Mouse (Mus musculus) urinary bladder, adult 2 months (tissue): ENCODE measurements at regions not wholly inside any gene's neighbourhood (a gene's known extent, or its start where the extent isn't known, plus 50 kb on each side); places are given as distances from the start of the nearest gene placed in this dataset.
"Not testable (repeated sequence)": the region's sequence is repeated elsewhere in the genome, so short reads cannot be mapped to it uniquely, and the experiment has no call there.

Source experiments
- DNase-seq: peaks from one replicate; pipeline ENCODE4 v3.0.0; 2022; ENCODE audit warnings: low spot score

- not testable (repeated sequence) for DNase-seq
These were observed 199.4 kb upstream of the Cdk6 start for GRCm38 (mm10) chr5:3141841-3142240.

GRCm38 (mm10) chr5:3146544-3147295, 194.6 kb upstream of the Cdk6 start:
- not testable (repeated sequence) for DNase-seq

DNA sequence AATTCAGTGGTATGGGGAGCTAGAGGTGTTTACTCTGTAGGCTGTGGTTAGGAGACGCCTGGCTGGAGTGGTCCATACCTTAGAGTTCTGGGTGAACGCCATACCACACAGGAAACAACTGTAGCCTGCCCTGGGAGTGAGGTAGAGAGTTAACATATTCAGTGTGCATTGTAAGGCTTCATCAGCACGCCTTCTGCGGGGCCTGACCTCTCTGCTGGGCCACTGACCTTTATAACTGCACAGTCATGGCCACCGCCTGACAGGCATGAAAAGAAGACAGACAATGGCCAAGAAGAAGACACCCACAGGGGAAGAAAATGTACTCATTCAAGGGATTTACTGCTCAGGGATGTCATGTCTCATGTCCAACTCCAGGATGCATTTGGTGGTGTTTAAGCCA, 191.4 kb upstream of the Cdk6 start:
- DNase-seq, result not testable (repeated sequence)

DNA sequence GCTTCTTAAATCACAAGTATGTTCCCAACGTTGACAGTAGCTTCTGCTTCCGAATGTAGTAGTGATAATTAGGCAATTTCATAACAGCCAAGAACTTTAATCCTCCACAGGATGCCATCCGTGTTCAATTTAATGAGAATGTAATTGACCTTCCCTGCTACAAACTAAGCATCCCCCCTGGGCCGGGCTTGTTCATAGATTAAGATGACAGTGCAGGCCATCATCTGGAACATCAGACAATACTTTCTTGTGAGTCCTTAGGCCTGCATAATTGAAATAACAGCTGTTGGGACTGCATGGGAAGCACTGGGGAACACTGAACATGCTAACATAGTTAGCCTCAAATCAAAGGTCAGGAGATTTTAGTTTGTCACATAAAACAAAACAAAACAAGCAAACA, 190.5 kb upstream of the Cdk6 start:
- DNase-seq, result not testable (repeated sequence)

DNA sequence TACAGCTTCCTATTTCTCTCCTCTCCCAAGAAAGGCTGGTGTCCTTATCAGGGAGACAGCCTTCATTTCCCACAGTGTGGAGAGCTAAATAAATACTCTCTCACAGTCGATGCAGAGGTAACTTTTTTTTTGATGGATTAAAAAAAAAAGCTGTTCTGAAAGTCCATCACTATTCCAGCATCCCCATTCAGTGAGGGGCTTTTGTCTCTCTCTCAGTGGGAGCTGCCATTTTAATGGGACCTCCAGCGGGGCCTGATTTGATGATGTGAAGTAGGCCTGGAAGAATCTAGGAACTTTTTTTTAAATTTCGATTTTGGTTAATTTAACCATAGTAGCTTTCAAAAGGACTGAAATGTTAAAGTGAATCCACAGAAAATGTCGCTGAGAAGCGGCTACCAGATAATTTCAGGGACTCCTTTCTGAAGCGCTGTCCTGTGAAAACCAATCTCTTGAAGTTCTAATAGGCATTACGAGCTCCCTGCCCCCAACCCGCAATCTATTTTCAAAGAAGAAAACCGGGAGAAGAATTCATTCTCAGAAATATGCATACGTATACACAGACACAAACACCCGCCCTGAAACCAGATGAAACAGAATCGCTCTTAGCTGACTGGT, 189.6 kb upstream of the Cdk6 start:
- not testable (repeated sequence) for DNase-seq

DNA sequence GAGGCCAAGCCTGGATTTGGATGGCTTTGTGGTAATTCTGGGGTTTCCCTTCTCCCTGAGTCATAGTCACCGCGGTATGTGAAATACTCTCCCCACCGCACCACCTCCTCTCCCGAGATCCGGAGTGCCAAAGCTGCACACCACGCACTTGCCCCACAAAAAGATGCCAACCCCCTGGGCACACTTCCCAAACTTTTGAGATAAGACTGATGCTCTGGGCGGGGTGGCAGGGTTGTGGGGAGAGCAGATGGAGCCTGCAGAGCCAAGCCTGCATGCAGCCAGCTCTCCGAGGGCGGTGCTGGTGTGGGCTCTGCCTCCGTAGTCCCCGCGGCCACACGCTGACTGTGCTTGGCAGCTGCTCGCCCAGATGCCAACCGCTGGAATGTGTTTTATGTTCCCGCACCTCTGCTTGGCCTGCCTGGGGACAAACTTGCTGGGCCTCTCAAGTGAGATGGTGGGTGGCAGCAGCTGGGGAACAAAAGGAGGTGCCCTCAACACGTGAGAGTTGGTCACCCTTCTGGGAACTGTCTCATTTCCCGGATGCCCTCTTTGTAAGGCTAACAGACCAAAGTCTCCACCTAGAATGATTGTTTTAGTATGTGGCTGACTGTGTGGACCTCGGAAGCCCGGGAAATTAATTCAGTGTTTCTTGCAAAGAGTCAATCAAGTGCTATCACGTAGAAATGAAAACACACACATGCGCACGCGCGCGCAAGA, 189.0 kb upstream of the Cdk6 start:
- peak; percentile 27 for DNase-seq

DNA sequence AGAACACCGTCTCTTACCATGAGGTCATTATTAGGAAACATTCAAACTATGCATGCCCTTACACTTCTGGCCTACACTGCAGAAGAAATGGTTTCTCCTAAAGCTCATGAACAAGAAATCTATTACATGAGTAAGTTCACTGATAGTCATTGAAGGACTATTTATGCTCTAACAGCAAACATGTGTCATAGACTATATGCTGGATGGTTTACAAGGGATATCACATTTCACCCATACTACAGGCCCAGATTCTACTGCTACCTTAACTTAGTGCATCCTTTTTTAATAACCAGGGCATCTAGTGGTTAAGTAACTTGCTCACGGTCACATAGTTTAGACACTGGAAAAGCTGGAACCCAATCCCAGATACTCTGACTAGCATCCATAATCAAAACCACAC, 175.8 kb upstream of the Cdk6 start:
- not testable (repeated sequence) for DNase-seq

DNA sequence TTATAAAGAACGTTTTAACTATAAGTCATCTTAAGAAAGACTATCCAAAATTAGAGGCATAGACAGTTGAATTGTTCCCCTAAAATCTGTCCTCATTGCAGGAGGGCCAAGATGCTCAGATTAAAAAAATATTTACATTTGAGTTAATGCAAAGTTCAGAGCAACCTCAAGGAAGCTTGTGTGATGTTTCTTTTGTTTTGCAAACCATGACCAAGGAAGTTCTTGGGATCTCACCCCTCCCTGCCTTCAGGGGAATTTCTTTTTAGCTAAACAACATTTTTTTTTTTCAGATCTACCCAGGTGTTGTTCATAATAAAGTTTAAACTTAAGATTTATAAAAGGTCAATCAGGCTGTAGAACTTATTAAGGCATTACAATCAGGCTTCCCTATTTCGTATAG, 174.8 kb upstream of the Cdk6 start:
- not testable (repeated sequence) for DNase-seq

- not testable (repeated sequence) for DNase-seq
These were observed 147.7 kb upstream of the Cdk6 start for GRCm38 (mm10) chr5:3193592-3193991.

GRCm38 (mm10) chr5:3197952-3198841, 143.1 kb upstream of the Cdk6 start:
- DNase-seq, result no peak

DNA sequence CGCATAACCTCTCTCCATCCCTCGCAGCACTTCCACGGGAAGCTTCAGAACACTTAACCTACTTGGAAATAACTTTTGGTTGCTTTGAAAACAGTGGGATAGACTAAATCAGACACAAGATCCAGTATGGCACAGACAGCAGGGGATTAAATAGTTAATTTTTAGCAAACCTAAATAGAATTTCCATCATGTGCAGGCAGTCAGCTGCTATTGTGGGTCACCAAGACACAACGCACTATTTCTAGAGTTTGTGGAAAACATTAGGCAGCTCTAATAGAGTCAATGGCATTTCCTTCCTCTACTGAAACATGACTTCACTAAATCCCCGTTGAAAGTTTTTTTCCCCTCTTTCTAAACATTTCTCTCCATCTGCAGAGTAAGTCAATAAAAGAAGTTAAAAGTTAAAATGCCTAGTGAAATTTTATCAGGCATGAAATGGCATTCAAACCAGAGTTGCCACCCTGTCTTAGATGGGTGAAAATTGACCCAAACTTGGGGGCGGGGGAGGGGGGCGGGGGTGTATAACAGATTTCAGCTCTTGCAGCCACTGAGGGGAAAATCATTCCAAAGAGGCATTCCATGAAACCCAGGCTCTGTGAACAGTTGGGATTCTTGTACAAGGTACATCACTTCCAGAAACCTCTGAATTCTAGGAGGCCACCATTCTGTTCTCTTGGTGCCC, 142.3 kb upstream of the Cdk6 start:
- not testable (repeated sequence) for DNase-seq

GRCm38 (mm10) chr5:3206160-3206559, 135.1 kb upstream of the Cdk6 start:
- not testable (repeated sequence) for DNase-seq

DNA sequence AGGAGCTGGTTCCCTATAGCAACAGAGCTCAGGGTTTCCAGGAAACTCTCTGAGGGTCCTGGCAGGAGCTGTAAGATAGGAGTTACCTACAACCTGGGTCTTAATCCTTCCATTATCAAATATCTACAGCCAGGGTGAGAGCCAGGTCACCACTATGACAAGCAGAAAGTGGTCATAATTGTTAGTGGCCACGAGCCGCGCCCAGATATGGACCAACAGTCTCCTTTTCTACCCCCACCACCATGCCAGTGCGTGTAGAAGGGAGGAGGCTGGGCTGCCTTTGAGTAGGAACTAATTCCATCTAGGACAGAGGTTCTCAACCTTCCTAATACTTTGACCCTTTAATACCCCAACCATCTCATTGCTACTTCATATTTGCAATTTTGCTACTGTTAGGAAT, 133.0 kb upstream of the Cdk6 start:
- DNase-seq, result not testable (repeated sequence)

- no peak for DNase-seq
These were observed 130.0 kb upstream of the Cdk6 start for GRCm38 (mm10) chr5:3211284-3211683.

GRCm38 (mm10) chr5:3216053-3216452, 125.2 kb upstream of the Cdk6 start:
- DNase-seq, result no peak

DNA sequence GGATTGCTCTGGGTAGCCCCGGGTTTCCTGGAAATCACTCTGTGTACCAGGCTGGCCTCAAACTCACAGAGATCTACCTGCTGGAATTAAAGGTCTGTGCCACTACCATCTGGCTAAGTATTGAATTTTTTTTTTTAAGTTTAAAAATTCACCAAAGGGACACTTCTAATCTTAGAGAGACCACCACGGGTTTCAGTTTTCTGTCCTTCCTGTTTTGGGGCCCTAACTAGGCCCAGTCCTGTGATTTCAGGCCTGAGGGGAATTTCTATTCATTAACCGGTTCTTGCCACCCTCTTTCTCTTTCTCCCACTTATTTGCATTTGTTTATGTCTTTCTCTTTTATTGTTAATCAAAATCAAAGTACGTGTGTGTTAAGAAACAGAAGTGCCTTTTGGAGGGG, 122.1 kb upstream of the Cdk6 start:
- no peak for DNase-seq

- no peak for DNase-seq
These were observed 121.5 kb upstream of the Cdk6 start for GRCm38 (mm10) chr5:3219770-3220169.

DNA sequence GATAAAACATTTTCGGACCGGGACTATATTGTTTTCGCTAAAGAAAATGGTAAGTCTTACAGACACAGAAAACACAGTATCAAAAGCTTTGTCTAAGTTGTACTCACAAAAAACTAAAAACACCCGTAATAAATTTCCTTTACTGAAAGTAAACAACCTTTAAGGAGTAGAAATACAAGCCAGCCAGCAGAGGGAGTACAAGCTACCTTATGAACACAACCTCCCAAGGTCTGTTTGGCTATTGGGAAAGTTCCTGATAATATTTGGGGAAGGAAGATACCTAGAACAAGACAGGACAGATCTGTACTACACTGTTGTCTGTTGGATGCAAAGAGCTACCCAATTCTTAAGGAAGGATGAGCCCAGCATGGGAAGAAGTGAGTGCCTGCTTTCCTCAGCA, 117.5 kb upstream of the Cdk6 start:
- DNase-seq, result not testable (repeated sequence)

- DNase-seq, result not testable (repeated sequence)
These were observed 116.8 kb upstream of the Cdk6 start for GRCm38 (mm10) chr5:3224392-3225054.

GRCm38 (mm10) chr5:3225358-3225757, 115.9 kb upstream of the Cdk6 start:
- not testable (repeated sequence) for DNase-seq

GRCm38 (mm10) chr5:3244067-3244466, 97.2 kb upstream of the Cdk6 start:
- DNase-seq, result not testable (repeated sequence)
